Mouse (Mus musculus) intestine, embryonic 16.5 days (tissue): ENCODE data around the gene Prrt1. TPM values are rescaled to one million over a fixed set of nuclear protein-coding genes. Genes with fewer than 3 reads are reported as not detected.

Experiments used
- ATAC-seq: fragments of 200-750 bp; cut with Nextera tagmentation; 2 replicates; pipeline ENCODE4 v1.8.0; 2017; ENCODE audit warnings: moderate TSS enrichment, moderate library complexity
- H3K27ac ChIP-seq: fragments of 300-500 bp; sonication (generic); 2 replicates; pipeline ENCODE4 v1.5.1; 2014; ENCODE audit warnings: mild to moderate bottlenecking, low read length
- H3K27me3 ChIP-seq: fragments of 300-500 bp; sonication (generic); replicated peaks from 2 replicates; pipeline ENCODE4 v1.6.1; 2014; ENCODE audit warnings: low read length, control low read depth, mixed read lengths; ENCODE audit not compliant: control insufficient read depth, insufficient read depth
- H3K36me3 ChIP-seq: fragments of 300-500 bp; sonication (generic); 2 replicates; pipeline ENCODE4 v1.6.1; 2014; ENCODE audit warnings: low read length, control low read depth; ENCODE audit not compliant: control insufficient read depth, insufficient read depth
- H3K4me1 ChIP-seq: fragments of 300-500 bp; sonication (generic); 2 replicates; pipeline ENCODE4 v1.6.1; 2014; ENCODE audit warnings: low read length, control low read depth, mixed read lengths; ENCODE audit not compliant: control insufficient read depth, insufficient read depth
- H3K4me2 ChIP-seq: fragments of 300-500 bp; sonication (generic); 2 replicates; pipeline ENCODE4 v1.6.1; 2014; ENCODE audit warnings: low read depth, low read length, control low read depth
- H3K4me3 ChIP-seq: fragments of 300-500 bp; sonication (generic); 2 replicates; pipeline ENCODE4 v1.5.1; 2014; ENCODE audit warnings: mild to moderate bottlenecking, low read length
- H3K9ac ChIP-seq: fragments of 300-500 bp; sonication (generic); 2 replicates; pipeline ENCODE4 v1.6.1; 2014; ENCODE audit warnings: low read depth, low read length
- H3K9me3 ChIP-seq: fragments of 300-500 bp; sonication (generic); 2 replicates; pipeline ENCODE4 v1.6.1; 2016; ENCODE audit warnings: low read length, control low read depth; ENCODE audit not compliant: control insufficient read depth
- WGBS: fragments of 180-500 bp; shearing (Covaris S2); extraction: QIAGEN DNeasy Blood & Tissue Kit; methylation state at CpG from one replicate; pipeline ENCODE4 v1.1.7; 2014; 5-methylcytosine and 5-hydroxymethylcytosine counted together
- polyA plus RNA-seq: library from polyadenylated mRNA; unstranded; fragments of >200 nt; fragmentation: Nextera tagmentation; extraction: Ambion mirVana; gene quantifications from 2 replicates; pipeline ENCODE4 v1.2.1, GENCODE M21; 2015

Prrt1 gene
- polyA plus RNA-seq, 1 experiment from 2014 or later, result 0.32 TPM

- no peak for ATAC-seq
- H3K36me3 ChIP-seq, result no peaks in the 10 kb centered on the region
- H3K4me3 ChIP-seq, result no peak overlapping the region
- no peak overlapping the region for H3K4me2 ChIP-seq
- no peaks in the 10 kb centered on the region for H3K9me3 ChIP-seq
- H3K27me3 ChIP-seq, result peaks cover 31% of the 10 kb centered on the region
- 59% methylated on average over 12 of the region's 12 CpGs for WGBS
- H3K4me1 ChIP-seq, result peaks cover 18% of the 10 kb centered on the region
- H3K27ac ChIP-seq, result no peak overlapping the region
- no peak overlapping the region for H3K9ac ChIP-seq
Measured at GRCm38 (mm10) chr17:34676671-34677070, 47.3 kb downstream of the Prrt1 start.

- no peaks in the 10 kb centered on the region for H3K36me3 ChIP-seq
- ATAC-seq, result no peak
- peaks cover 31% of the 10 kb centered on the region for H3K4me1 ChIP-seq
- H3K4me2 ChIP-seq, result no peak overlapping the region
- no peaks in the 10 kb centered on the region for H3K9me3 ChIP-seq
- no peak overlapping the region for H3K4me3 ChIP-seq
- no peak overlapping the region for H3K9ac ChIP-seq
- no peak overlapping the region for H3K27ac ChIP-seq
- peaks cover 9% of the 10 kb centered on the region; the same call in 1 of the 2 replicates for H3K27me3 ChIP-seq
- 85% methylated on average over 26 of the region's 26 CpGs for WGBS
Measured at GRCm38 (mm10) chr17:34680191-34680590, 50.9 kb downstream of the Prrt1 start.

GRCm38 (mm10) chr17:34680621-34681020 is 51.3 kb downstream of the Prrt1 start:
- no peak for ATAC-seq
- peaks cover 31% of the 10 kb centered on the region for H3K4me1 ChIP-seq
- H3K9ac ChIP-seq, result no peak overlapping the region
- H3K36me3 ChIP-seq, result no peaks in the 10 kb centered on the region
- H3K9me3 ChIP-seq, result no peaks in the 10 kb centered on the region
- H3K27me3 ChIP-seq, result peaks cover 9% of the 10 kb centered on the region; the same call in 1 of the 2 replicates
- 79% methylated on average over 4 of the region's 4 CpGs for WGBS
- H3K27ac ChIP-seq, result no peak overlapping the region
- H3K4me2 ChIP-seq, result no peak overlapping the region
- no peak overlapping the region for H3K4me3 ChIP-seq

GRCm38 (mm10) chr17:34681132-34681571 is 51.8 kb downstream of the Prrt1 start:
- H3K9me3 ChIP-seq, result no peaks in the 10 kb centered on the region
- ATAC-seq, result no peak
- peaks cover 34% of the 10 kb centered on the region for H3K4me1 ChIP-seq
- no peaks in the 10 kb centered on the region for H3K36me3 ChIP-seq
- 65% methylated on average over 17 of the region's 17 CpGs for whole genome bisulfite sequencing
- H3K27me3 ChIP-seq, result peaks cover 9% of the 10 kb centered on the region; the same call in 1 of the 2 replicates
- H3K4me2 ChIP-seq, result no peak overlapping the region
- H3K27ac ChIP-seq, result peak overlapping the region; percentile 49
- H3K9ac ChIP-seq, result peak overlapping the region; percentile 42
- no peak overlapping the region for H3K4me3 ChIP-seq

GRCm38 (mm10) chr17:34681881-34682536 is 52.7 kb downstream of the Prrt1 start:
- Histone ChIP-seq H3K4me3 (no peak overlapping the region), H3K4me1 (peaks cover 34% of the 10 kb centered on the region), H3K27me3 (peaks cover 9% of the 10 kb centered on the region; the same call in 1 of the 2 replicates), H3K4me2 (no peak overlapping the region), H3K9me3 (no peaks in the 10 kb centered on the region), H3K9ac (peak overlapping the region; percentile 42), H3K36me3 (no peaks in the 10 kb centered on the region), H3K27ac (peak overlapping the region; percentile 63)
- ATAC-seq, result 0 out of 2 replicates have a peak, but pooled peaks have one; percentile 10
- WGBS, result 72% methylated on average over 11 of the region's 11 CpGs

Other genes starting within 250 kb of the Prrt1 start
- gene BC051142, start 230.7 kb upstream of the Prrt1 start, polyA plus RNA-seq, result 0.81 and 1.2 TPM in 2 replicates
- 18.1 and 22.3 TPM in 2 replicates for gene Btnl4, start 152.2 kb upstream of the Prrt1 start, polyA plus RNA-seq
- gene Btnl6, start 112.2 kb upstream of the Prrt1 start, polyA plus RNA-seq, result 30.9 and 41.7 TPM in 2 replicates
- gene Notch4, start 65.3 kb upstream of the Prrt1 start, polyA plus RNA-seq, result 2.5 and 3.8 TPM in 2 replicates
- 12.0 and 12.5 TPM in 2 replicates for gene Gpsm3, start 39.7 kb upstream of the Prrt1 start, polyA plus RNA-seq
- 5.6 and 6.9 TPM in 2 replicates for gene Pbx2, start 38.3 kb upstream of the Prrt1 start, polyA plus RNA-seq
- gene Ager, start 31.7 kb upstream of the Prrt1 start, polyA plus RNA-seq, result 2.3 and 2.4 TPM in 2 replicates
- gene Rnf5, start 25.8 kb upstream of the Prrt1 start, polyA plus RNA-seq, result 190 and 197 TPM in 2 replicates
- 61.8 and 67.9 TPM in 2 replicates for gene Agpat1, start 25.3 kb upstream of the Prrt1 start, polyA plus RNA-seq
- gene Egfl8, start 13.6 kb upstream of the Prrt1 start, polyA plus RNA-seq, result 4.0 and 4.6 TPM in 2 replicates
- gene Ppt2, start 1.0 kb upstream of the Prrt1 start, polyA plus RNA-seq, result 32.3 and 32.9 TPM in 2 replicates
- 10.2 and 14.4 TPM in 2 replicates for gene Fkbpl, start 15.2 kb downstream of the Prrt1 start, polyA plus RNA-seq
- gene Atf6b, start 17.6 kb downstream of the Prrt1 start, polyA plus RNA-seq, result 66.3 and 69.1 TPM in 2 replicates
- gene Tnxb, start 41.0 kb downstream of the Prrt1 start, polyA plus RNA-seq, result 1.1 TPM in 2 replicates
- gene C4b, start 114.3 kb downstream of the Prrt1 start, polyA plus RNA-seq, result 0.83 and 0.92 TPM in 2 replicates
- 0.06 and 15.4 TPM in 2 replicates for gene Cyp21a1, start 175.0 kb downstream of the Prrt1 start, polyA plus RNA-seq
- gene Stk19, start 207.4 kb downstream of the Prrt1 start, polyA plus RNA-seq, result 24.0 and 26.5 TPM in 2 replicates
- 53.6 and 59.0 TPM in 2 replicates for gene Dxo, start 207.5 kb downstream of the Prrt1 start, polyA plus RNA-seq
- 39.2 and 44.9 TPM in 2 replicates for gene Skiv2l, start 220.7 kb downstream of the Prrt1 start, polyA plus RNA-seq
- 104 TPM in 2 replicates for gene Nelfe, start 220.9 kb downstream of the Prrt1 start, polyA plus RNA-seq
- gene Cfb, start 233.0 kb downstream of the Prrt1 start, polyA plus RNA-seq, result 95.8 and 107 TPM in 2 replicates
- 1.5 and 1.7 TPM in 2 replicates for gene Zbtb12, start 249.9 kb downstream of the Prrt1 start, polyA plus RNA-seq